Mouse (Mus musculus) kidney, postnatal 36 days (tissue): Measurements from ENCODE around the gene Engase.
A peak's percentile ranks its signal among the peaks of the same experiment; 100 is the strongest.

Experiments
- DNase-seq, 2 experiments: peaks; one replicate each; pipeline ENCODE4 v3.0.0; 2021 to 2022; ENCODE audit warnings: mixed read lengths in 2 of 2

Engase gene

DNA sequence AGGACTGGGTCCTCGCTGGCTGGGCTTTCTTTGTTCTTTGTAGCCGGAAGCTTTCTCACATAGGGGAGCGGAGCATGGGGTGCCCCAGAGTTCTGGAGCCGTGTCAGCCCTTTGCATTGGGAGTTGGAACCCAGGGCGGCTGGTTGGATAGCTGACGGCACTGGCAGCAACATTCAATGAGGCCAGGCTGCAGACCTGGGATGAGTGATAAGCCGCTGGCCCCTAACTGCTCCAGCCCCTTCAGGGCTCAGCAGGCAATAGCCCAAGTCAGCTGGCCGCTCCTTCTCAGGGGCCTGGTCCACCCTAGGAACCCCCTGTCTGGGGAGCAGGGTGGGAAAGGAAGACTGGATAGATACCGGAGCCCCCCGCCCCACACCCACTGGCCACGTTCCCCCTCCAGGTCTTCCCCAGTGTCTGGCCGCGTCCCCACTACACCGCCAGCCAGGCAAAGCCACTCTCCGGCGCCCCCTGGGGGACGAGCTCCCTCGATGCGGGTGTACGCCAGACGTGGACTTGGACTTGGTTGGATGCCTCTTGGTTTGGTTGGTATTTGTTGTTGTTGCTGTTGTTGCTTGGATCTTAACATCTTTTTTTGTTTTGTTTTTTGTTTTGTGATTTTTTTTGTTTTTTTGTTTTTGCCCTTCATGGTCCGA, 14.1 kb downstream of the Engase start:
- peak; percentile 53 to 91 for DNase-seq

DNA sequence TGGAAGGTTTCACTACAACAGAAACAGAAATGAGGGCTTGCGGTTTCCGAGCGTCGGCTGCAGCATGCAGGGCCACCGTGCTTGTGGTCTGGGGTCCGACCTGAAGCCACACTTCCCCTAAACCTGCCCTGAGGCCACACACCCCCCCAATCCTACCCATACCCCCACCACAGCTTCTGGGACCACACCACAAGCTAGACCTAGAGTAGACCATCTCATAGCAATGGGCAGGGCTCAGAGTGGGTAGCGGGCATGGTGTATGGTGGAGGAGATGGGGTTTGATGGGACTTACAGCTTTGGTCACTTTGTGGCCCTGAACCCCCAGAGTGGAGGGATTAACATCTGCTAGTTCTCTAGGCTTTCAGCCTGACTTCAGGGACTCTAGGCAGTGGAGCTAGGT, 14.6 kb downstream of the Engase start:
- DNase-seq, result no peak

DNA sequence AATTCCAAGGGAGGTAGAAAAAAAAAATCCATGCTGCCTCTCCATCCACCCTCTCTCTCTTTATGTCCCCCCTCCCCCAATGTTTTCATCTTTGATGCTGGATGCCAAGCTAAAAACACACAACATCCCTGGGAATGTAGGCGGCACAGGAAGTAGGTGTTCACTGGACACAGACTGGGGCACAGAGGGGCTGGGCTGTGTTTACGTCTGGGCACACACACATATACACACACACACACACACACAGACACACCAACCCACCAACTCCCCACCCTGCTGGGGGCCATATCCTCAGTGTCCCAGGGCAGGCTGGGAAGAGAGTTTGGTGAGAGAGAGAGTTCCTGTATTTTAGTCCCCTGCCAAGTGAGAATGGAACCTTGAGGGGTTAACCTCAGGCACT, 16.8 kb downstream of the Engase start:
- no peak for DNase-seq

DNA sequence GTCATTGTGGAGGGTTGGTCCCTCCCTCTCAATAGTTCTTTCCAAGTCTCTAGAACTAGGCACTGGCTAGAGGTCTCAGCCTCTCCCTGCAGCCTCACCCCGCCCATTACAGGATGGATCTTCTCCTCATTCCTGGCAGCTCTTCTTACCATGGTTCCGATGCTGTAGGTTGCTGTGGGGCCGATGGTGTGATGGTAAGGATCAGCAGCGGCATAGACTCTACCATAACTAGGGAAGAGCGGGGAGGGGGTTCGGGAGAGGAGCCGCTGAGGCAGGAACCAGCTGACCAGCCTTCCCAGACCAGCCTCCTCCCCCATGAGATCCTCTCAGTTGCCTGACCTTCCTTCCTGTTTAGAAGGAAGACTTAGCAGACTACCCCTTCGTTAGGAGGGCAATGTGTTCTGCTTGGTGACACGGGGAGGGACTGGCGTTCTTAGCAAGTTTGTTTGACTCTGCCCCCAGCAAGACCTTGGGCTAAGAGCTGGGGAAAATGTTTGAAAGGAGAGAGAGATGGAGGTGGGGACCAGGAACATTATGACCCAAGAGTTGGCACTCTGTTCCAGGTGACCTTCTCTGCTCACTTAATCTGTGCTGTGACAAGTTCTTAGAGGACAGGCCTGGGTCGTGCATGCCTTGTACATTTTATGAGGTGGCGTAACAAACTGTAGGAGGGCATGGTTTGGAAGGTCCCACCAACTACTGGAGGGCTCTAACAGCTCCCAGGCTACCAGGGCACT, 17.5 kb downstream of the Engase start:
- DNase-seq, result no peak

DNA sequence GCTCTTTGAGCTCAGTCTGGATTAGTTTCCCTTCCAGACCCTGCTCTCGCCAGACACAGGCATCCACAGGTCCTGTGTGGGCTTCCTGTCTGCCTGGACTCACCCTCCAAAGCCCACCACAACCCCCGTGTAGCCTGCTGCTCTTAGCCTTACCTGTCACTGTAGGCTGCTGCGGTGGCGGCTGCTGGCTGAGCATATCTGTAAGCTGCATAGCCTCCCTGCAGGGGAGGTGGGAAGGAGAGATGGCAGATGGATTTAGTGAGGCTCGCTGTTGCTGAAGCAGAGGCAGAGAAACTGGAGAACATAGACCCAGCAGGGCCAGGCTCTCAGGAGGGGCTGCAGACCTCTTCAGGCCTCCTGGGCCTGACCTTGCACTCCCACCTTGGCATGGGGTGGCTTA, 18.4 kb downstream of the Engase start:
- no peak for DNase-seq

DNA sequence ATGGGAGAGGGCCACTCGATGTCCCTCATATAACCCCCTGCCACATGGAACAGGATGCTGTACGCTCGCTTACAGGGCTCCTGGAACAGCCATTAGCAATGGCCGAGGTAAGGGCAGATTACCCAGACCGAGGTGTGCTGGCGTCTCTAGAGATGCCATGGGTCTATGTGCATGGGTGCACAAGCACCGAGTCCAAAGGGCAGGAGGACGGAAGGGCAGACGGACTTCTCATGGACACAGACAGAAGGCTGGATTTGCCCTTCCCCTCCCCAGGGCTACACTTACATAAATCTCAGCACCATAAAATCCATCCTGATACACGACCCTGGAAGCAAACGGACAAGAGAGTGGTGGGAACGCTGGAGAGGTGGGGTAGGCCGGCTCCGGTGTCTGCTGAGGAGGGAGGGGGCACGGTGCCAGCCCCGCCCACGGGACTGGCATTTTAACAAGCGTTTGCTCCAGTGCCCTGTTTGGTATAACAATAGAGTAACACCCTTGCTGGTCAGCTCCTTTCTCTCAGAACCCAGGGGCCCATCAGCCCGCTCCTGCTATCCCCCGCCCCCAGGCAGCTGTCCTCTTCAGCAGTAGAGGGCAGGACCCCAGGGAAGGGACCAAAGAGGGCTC, 19.5 kb downstream of the Engase start:
- peak; percentile 81 to 83 for DNase-seq

DNA sequence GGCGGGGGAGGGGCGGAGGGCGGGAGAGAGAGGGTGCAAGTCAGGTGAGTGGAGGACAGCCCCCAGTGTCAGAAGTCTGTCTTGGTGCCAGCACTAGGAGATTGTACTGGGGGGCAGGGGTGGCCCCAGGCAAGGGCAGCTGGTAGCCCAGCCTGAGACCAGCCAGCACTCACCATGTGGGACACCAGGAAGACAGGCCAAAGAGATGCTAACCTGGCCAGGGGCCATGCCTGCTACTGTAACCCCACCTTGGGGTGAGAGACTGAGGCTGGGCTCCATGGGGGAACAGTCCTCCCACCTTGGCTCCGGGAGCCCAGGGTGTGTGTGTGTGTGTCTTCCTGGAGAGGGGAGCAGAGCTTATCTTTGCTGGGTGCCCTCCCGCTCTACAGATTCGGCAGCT, 26.4 kb downstream of the Engase start:
- DNase-seq, result no peak

DNA sequence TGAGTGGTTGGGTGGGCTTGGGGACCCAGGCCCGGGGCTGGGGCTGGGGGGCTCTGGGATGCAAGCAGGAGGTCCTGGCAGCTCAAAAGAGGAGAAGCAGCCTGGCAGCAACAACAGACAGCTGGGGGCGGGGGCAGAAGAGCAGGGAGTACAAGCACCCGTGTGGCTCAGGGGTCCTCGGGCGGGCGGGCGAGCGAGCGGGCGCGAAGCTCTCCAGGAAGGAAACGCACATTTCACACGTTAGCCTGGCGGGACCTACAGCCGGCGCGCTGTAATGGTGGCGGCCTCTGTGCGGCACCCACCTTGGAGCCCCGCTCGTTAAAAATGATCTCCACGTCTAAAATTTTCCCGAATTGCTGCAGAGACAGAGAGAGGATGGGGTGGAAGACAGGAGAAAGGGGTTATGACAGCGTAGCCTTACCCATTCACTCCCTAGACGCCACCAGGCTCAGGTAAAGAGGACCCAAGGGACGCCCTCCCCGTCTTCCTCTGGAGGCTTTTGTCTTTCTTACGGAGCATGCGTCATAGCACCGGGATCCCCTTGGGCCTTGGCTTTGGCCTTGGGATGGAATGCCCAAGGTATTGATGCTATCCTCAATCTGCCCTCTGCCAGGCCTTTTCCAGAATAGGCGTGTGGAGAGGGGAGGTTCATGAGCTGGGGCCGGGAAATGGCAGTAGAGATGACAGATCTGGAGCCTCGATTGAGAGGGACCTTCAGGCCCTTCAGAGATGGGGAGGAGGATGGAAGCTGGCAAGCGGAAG, 27.0 kb downstream of the Engase start:
- no peak for DNase-seq

DNA sequence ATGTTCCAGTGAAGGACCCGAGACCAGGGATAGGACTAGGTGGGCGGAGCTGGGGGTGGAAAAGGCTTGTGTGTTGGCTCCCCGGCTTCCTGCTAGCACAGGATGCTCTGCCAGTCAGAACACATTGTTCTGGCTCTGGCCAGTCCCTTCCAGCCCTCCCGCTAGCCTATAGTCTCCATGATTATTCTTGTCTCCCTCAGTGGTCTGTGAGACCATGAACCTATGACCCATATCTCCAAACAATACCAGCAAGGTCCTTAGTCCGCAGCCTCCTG, 27.5 kb downstream of the Engase start:
- peak; percentile 30 to 46 for DNase-seq

DNA sequence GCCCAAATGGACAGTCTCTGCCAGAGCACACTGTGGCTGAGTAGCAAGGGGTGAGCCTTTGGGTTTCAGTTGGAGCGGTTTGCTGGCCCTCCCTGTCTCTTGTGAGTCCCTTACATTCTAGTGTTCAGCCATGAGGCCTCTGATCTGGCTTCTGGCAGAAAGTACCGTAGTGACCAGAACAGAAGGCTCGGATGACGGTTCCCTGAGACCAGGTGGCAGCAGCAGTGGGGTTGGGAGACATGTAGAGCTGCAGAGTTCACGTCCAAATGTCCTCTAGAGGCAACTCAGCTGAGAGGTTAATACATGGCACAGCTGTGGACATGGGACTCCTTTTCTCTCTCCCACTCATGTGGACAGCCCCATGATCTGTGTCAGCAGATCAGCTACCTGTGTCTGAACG, 30.5 kb downstream of the Engase start:
- DNase-seq, result no peak

DNA sequence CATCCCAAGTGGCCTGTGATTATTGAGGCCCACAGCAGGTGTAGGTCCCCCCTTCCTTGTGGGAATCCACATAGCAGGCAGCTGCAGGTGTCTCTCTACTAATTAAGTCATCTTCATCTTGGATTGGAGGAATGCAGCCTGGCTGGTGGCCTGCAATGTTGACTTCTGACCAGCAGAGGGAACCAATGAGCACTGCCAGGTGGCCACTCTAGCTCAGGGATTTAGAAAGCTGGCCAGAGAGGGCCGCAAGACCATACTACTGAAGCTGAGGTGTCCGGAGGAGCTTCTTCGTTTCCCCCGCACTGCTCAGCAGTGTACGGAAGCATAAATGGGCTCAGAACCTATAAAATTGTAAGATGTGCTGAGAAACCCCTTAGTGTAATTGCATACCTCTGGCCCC, 31.3 kb downstream of the Engase start:
- DNase-seq, result peak; percentile 68 to 87

DNA sequence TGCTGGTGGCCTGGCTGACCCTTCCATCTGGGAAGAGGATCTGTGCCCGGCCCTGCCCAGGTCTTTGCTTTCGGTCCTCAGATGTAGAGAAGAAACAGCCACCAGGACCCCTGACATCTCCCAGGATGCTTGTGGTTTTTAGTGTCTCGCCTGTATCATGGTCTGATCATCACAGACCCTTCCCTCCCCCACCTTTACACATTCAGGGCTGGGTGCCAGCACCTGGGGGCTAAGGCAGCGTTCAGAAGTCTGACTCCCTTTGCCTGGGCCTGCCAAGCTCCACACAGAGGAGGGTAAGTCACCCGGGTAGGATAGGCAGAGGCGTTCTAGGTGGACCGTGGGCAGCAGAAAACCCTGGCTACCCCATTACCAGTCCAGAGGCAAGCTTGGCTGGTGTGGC, 31.7 kb downstream of the Engase start:
- DNase-seq, result no peak

DNA sequence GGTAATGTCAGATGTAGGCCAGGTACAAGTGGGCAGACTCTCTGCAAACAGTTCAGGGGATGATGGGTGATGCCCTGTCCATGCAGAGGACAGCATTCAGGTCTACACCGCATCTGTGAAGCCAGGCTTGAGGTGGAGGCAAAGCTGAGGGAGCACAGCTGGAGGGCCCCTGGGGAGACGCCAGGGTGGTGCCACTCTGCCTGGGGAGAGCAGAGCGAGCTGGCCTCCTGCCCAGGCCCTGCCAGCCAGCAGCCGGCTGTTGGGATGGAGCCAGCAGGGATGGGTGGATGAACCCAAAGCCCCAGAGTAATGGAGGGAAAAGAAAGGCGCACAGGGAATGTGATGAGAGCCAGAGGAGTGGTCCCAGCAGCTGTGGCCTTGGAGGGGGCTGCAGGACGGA, 35.2 kb downstream of the Engase start:
- DNase-seq, result peak; percentile 71 to 82

DNA sequence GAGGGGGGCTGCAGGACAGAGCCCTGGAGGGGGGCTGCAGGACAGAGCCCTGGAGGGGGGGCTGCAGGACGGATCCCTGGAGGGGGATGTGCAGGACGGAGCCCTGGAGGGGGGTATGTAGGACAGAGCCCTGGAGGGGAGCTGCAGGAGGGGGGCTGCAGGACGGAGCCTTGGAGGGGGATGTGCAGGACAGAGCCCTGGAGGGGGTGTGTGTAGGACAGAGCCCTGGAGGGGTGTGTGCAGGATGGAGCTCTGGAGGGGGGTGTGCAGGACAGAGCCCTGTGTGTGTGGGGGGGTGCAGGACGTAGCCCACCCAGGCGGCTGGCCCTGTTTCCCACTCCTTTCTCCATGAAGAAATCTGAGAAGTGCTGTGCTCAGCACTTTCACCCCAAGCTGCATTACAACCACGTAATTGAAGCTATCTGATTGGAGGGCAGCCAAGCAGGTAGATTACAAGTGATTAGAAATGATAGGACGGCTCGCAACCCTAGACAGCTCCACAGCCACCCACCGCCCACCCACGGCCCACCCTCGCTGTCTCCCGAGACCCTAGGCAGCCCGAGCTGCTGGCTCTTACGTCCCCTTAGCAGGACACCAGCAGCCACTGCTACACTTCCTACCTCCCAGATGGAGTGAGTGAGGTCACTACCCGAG, 35.8 kb downstream of the Engase start:
- DNase-seq, result no peak

DNA sequence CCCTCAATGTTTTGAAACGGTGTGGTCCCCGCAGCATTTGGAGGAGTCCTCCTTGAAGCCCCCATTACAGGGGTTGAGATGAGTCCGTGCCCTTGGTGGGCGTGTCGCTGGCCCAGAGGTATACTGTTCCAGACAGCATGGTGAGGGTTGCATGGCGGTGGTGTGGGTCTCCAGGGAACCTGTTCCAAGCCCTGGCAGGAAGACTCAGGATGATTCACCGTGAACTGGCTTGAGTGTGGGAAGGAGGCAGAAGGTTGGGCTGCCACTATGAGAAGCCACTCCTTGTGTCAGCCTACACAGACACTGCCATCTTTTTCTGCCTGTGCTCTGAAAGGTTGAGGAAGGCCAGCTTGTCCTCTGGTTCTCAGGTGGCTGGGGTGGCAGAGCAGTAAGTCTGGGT, 41.3 kb downstream of the Engase start:
- DNase-seq, result no peak

DNA sequence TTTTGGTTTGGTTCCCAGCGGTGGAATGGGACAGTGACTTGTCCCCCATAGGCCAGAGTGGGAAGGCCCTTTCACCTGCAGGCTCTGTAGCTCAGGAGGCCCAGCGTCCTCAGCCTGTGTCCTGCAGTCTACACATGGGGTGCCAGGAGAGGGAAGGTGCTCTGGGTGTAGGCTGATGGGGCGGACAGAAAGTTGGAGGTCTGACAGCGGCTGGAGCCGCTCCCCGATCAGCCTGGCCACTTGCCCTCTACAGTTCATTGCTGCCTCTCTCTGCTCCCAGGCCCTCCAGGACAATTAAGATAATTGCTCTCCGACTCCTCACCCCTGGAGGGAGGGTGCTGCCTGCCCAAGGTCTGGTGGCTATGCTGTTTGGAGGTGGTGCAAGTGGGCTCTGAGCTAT, 42.1 kb downstream of the Engase start:
- no peak for DNase-seq

DNA sequence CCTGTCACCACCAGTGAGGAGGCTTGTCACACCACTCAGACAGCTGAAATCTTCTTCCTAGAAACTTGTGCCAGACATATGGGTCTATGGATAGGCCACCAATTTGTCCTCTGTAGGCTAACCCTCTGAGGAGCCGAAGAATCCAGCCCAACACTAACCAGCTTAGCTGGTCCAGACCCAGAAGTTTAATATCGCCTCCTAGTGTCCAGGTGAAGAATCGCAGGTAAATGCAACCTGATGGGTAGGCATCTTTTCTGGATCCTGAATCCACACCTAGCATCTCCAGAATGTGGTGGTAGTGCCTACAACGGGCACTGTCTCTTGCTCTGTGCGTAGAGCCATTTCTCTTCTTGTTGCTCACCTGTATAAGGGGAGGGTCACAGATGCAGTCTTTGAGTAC, 43.6 kb downstream of the Engase start:
- peak in 1 of 2 experiments; percentile 22 for DNase-seq

DNA sequence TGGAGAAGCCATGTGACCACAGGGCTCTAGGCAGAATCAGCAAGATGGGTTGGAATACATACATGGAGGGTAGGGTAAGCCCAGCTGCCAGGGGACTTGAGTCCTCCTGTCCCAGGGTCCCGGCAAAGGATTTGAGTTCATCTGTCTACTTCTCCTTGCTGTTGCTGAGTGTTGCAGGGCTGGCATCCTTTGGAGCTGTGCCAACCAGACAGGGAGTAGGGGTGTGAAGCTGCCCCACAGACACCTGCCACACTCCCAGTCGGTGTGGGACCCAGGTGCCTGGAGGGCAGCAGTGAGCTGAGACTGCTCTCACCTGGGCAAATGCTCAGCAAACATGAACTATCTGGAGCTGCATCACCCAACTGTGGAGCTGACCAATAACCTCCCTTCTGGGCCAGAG, 44.3 kb downstream of the Engase start:
- DNase-seq, result no peak

DNA sequence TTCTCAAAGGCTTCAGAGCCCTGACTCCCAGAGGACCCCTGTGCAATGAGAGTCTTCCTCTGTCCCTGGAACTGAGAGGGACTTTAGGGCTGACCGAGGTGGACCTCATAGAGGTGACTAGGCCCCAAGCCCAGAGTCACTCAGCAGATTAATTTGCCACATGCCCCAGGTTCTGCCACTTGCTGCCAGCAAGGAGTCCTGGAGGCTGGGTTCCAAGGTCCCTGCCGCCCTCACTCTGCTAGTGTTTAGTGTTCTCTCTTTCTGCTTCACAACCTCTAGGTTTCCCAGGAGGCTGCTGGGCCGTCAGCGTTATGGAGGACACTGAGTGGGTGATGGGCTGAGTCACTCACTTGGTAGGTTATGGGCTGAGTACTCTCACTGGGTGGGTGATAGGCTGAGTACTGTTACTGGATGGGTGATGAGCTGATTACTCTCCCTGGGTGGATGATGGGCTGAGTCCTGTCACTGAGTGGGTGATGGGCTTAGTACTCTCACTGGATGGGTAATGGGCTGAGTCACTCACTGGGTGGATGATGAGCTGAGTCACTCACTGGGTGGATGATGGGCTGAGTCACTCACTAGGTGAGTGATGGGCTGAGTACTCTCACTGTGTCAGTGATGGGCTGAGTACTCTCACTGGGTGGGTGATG, 47.0 kb downstream of the Engase start:
- no peak for DNase-seq

DNA sequence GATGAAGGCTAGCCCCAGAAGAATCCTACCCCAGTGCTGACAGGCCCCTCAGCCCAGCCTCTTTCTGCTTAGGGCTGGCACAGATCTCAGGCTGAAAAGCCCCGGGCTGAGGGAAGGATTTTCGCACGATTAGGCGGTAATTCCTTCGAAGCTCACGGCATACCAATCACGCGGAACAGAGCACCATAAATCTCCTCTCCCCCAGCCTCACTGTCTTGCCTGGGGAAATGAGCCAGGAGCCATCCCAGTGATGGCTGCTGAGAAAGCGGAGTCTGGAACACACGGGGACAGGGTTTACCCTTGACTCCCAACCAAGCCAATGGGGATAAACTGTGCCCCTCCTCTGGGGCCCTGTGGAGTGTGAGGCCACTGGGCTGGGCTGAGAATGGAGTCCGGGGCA, 48.4 kb downstream of the Engase start:
- no peak for DNase-seq

DNA sequence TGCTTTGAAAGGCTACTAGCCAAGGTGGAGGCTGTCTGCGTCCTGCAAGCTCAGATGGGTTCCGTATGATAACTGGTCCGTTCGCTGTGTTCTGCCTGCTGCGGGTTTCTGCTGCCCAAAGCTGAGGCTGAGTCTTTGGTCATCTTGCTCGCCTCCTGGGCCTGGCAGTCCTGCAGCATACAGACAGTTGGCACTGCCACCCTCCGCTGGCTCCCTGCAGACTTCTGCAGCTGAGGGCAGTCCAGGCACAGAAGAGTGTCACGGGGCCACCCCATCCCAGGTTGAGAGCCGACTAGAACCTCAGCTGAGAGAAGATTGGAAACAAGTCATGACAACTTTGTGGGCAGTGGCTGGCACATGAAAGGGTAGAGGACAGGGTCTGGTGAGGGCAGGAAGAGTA, 52.1 kb downstream of the Engase start:
- DNase-seq, result no peak

DNA sequence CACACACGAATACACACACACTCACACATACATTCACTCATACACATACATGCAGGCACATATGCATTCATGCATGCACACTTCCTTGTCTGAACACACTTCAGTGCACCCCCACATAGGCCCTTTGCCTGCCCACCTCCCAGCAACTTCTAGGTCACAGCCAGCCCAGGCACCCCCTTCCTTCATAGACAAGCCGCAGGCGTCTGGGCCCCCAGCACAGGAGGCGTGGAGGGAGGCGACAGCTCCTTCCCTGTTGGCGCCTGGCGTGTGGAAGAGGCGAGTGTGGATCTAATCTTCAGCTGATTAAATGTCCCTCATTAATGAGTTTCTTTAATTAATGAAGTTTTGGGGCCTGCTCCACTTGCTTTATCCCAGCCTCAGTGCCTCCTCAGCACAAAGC, 53.7 kb downstream of the Engase start:
- no peak for DNase-seq
